Mouse (Mus musculus): ENCODE results near the gene Enpp7.

Enpp7 gene

DNA sequence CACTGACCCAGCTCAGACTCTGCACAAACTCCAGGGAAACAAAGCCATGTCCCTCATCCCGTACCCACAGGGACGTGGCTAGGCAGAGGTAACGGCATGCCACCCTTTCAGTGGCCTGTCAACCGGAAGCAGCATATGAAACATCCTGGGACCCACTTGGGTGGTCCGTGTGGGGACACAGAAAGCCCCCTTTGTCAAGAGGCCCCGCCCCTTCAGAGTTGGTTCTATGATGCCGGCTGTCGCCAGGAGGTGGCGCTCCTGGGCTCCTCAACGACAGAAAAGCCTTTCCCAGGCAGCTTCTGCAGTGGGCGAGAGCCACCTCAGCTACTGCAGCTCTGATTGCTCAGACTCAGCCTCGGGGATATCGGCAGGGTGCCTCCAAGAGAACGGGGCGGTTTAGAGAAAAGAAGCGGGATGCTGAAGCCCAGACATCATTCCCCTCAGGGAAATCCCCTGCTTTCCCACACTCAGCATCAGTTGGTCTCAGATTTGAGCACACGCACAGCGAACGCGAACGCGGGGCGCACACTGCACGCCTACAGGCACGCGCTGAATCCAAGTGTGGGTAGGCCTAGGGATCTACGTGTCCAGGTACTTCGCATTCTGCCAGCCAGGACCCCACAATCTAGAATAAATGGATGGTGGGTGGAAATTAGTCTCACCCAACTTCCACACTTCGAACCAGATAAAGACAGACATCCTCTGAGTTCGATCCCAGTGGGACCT lies 10.7 kb downstream of the Enpp7 start:
- peak; percentile 26 for DNase-seq (ENCODE audit: low spot score)

DNA sequence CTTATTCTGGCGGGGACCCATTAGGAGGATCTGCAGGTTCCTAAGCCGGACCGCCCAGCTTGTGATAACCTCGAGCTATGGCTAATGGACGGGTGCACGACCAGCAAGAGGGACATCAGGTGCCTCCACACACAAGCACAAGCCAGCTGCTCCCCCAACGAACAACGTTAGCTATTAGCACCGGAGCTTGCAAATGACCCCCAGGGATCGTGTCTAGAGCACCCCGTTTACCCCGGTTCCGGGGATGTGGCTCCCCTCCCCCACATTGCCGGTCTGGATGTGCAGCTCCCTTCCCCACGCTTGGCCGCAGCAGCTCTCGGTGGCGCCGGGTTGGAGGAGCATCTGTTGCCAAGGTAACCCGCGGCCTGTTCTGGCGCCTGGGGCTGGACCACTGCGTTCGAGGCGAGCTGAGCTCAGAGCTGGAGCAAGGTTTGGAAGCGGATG lies 11.4 kb downstream of the Enpp7 start:
- no peak for DNase-seq (ENCODE audit: low spot score)

DNA sequence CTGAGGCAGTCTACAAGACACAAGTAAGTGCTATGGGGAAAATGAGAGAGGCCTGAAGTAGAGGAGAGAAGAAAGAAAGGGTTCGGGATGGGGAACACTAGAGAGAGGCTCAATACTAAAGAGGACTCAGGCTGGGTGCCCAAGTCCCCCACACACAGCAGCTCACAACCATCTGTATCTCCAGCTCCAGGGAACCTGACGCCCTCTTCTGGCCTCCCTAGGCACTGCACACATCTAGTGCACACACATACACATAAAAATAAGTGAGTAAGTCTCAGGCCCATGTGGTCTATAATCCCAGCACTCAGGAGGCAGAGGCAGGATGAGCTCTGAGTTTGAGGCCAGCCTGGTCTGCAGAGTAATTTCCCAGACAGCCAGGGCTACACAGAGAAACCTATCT lies 12.9 kb downstream of the Enpp7 start:
- DNase-seq (ENCODE audit: low spot score): no peak

DNA sequence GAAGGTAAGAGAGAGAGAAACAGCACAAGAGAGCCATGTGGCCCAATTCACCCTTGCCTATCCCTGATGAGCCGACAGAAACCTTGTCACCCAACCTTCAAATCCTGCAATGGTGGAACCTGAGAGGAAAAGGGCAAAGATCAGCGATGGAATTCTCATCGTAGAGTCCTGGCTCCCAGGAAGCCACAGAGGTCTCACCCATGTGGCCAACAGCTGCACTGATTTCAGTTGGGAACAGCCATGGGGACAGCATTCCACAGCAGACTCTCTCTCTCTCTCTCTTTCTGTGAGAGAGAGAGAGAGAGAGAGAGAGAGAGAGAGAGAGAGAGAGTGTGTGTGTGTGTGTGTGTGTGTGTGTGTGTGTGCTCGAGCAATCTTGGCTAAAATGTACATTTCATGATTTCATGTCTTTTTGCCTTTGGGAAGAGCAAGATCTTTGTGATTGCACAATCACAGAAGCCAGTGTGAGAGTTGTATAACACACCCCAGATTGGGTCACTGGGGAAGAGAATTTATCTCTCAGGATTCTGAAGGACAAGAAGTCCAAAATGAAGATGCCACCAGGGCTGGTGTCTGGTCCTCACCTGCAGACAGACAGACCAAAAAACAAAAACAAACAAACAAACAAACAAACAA lies 13.6 kb downstream of the Enpp7 start:
- DNase-seq (ENCODE audit: low spot score): no peak

DNA sequence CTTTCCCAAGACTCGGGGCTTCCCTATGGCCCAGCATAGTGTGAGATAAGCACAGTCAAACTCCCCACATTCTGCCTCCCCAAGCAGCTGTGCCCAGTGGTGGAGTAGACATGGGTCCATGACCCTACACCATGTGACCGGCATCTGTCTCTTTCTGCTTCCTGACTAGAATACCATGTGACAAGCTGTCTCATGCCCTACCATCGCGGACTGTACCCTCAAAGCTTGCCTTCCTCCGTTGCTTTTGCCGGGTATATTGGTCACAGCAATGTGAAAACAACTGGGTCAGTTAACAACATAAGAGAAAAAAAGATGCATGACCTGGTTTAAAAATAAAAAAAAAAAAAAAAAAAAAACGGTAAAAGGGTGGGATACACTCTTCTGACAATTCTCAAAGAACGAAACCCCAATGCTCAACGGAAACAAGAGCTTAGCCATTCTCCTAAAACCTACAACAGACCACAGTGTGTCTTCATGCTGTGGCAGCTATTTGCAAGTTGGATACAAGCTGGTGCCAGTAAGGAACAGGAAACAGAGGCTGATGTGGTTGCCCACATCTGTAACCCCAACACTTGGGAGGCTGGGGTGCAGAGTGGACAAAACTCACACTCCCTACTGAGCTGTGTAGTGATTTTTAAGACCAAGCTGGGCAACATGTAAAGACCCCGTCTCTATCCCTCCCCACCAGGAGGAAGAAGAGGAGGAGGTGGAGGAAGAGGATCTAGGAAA lies 17.7 kb downstream of the Enpp7 start:
- DNase-seq (ENCODE audit: low spot score): no peak

DNA sequence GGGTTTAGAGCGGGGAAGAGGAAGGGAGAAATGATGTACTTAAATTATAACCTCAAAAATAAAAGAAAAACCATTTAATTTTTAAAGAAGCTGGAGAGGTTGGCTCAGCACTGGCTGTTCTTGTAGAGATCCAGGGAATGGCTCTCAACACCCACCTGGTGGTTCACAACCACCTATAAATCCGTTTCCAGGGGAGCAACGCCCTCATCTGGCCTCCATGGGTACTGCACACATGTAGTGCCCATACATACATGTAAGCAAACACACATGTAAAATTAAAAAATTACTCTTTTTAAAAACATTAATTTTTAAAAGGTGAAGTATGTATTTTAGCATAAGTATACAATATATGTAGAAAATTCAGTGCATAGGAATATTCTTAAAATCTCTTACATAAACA lies 18.5 kb downstream of the Enpp7 start:
- DNase-seq (ENCODE audit: low spot score): no peak

DNA sequence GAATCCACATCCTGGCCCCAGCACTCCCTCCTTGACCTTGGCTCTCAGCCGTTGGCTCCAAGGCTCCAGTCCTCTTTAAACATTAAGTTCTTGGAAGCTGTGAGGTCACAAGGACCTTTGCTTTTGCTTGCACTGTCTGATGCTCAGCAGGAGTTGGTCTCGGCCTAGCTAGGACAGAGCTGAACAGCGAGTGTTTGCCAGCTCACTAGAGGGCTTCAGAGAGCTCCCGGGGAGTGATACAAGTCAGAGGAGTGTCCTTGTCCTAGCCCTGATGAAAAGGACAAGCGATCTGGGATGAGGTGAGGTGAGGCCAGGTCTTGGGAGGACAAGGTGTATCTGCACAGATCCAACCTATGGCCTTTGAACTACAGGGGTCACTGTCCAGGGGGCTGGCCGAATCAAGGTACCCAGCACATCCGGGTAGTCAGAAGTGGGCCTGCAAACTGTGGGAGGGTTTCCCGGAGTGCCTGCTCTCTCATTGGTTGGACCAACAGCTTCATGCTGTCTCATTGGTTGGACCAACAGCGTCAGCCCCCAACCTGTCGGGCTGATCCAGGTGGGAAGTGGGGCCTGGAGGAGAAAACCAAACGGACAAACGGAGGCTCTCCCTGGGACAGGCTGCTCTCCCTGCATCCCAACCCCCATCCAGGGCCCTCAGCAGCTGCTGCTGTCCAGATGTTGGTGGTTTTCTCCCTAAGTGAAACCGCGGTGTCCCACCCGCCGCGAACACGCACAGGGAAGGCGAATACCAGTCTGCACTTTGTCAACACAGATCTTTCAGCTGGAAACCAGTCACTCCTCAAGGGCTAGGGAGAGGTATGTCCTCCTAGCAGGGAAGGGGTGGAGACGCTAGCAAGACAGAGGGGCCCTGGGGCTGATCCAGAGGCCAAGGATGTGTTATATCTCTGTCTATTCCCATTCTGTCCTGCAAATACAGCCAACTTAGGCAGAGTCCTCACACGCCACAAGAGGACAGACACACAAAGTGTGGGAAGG lies 19.8 kb downstream of the Enpp7 start:
- DNase-seq (ENCODE audit: low spot score): no peak

DNA sequence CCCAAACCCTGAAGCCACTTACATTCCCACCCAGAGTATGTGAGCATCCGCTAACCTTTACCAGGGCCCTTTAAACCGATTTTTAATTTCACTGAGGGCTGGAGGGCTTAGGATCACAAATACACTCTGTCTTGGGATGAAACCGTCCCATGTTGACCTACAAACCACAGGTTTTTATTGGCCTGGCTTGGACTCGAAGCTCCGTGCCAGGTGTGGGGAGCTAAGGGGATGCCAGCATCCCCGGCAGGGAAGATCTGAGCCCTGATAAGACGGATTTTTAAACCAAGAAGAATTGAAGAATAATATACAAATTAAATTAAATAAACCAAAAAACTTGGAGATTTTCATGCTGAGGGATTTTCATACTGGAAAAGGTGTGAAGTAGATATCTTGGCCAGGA lies 26.5 kb downstream of the Enpp7 start:
- no peak for DNase-seq (ENCODE audit: low spot score)

DNA sequence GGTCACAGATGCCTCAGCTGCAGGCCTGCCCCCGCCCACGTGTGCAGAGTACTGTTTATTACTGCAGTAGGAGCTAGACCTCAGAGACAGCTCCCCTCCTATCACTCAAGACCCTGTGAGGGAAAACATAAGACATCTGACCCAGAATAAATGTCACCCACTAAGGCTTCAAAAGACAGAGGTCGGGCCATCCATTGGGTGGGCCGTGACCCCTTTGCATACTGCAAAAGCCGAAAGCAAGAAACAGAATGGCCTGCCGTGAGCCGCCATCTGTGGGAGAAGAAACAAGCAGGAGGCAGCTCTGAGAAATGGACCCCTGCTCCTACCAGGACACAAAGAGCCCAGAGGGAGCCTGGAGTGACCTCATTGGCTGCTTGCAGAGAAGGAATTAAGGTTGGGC lies 29.5 kb downstream of the Enpp7 start:
- no peak for DNase-seq (ENCODE audit: low spot score)

DNA sequence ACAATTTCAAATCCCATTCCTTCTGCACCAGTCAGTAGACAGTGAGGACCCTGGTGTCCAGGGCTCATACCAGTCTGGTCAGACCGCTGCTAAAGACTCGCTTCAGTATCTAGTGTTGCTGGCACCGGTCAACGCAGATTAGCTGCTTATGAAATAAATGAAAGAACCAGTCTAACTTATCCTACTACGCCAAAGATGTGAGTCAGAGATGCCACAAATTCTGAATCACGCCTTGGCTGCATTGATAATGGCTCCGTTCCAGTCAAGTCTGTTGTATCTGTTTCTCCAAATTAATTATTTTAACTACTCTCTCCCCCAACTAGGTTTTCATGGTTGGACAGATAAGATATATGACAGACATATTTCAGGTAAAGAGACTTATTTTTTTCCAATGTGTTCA lies 33.2 kb downstream of the Enpp7 start:
- DNase-seq (ENCODE audit: low spot score): no peak

DNA sequence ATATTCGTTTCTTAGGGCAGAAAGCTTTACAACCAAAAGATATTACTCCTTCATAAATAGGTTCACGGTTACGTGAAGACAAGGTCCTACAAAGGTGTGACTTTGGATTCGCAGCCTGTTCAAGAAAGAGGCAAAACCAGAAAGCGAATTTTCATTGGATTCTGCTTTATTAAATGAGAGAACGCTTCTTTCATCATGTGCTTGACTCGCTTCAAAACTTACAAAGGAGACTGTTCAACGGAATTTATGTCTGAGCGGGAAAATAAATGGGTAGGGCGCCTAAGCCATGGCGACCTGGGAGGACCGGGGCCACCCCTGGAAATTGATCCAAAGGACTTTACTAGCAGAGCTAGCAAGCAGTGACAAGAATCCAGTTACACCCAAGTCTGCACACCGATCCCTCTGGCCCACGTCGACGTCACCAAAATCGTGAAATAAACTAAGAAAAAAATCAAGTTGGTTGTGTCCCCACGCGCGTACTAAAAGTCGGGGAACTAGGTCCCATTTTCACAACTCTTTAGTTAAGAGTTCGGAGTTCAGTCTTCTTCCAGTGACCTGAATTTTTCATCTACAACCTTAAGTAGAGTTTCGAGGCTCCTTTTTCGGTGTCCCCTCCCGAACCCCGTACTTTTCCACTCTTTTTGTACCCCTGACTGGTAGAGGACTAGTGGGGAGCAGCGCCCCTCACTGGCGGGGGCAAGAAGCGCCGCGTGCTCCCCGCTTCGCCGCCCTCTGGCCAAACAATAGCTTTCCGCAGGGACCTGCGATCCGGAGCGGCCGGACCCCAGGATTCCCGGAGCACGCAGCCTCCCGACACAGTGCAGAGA lies 34.3 kb downstream of the Enpp7 start:
- DNase-seq (ENCODE audit: low spot score): no peak

DNA sequence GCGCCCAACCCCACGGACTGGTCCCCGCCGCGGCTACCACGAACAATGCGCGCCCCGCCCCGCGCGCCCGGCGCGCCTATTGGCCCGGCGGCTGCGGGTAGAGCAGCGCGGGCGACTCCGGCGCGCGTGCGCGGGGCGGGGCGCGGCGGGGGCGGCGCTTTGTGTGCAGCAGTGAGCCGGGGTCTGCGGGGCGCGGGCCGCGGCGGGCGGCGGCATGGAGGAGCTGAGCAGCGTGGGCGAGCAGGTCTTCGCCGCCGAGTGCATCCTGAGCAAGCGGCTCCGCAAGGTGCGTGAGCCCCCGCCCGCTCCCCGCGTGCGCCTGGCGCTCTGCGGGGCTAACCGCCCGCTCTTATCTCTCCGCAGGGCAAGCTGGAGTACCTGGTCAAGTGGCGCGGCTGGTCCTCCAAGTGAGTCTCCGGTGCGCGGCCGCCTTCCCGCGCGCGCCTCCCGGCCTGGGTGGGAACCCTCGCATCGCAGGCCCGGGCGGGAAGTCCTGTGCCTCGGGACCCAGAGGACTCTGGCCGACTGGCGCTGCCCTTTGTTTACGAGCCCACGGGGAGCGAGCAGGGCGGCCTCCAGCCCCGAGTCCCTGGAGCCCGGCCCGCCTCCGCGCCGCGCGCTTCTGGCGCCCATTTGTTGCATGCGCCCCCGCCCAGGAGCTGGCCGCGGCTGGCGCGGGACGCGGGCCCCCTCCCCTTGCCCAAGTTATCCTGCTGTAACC lies 35.1 kb downstream of the Enpp7 start, which contains the start of gene Cbx2:
TSS of gene Cbx2 (plus strand) at position 68 of the 721 bp plus-strand sequence.
- DNase-seq (ENCODE audit: low spot score): no peak

DNA sequence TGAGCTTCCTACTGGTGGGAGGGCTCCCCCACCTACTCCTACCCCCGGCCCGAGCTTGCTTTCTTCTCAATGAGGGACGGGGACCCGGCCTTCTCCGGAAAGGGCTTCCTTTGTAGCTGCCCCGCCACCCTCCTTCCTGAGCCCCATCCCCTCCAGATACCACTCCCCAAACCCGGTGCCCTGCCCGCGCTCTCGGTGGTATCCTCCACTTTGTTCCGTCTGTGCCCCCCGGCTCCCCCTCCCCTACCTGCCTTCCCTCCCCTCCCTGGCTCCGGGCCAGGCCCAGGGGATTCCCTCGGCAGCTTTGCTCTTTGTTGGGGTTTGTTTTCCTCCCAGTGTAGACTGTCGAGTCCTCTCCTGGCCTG lies 35.6 kb downstream of the Enpp7 start:
- DNase-seq (ENCODE audit: low spot score): no peak

DNA sequence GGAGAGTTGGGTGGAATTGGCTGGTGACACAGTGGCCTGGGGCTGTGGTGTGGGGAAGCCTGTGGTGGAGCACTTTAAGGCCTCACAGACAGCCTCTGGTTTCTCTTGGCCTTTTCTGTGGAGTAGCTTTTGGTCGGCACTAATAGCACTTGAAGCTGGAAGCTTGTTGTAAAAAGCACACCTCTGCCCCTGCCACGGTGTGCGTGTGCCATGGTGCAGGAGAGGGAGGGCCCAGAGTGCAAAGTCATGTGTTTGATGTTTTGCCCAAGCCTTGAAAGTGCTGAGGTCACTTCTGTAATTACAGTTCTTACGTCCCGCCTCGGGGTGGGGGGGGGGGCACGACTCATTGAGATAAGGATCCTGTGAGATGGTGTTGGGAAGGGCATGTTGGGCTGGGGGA lies 36.3 kb downstream of the Enpp7 start:
- no peak for DNase-seq (ENCODE audit: low spot score)

DNA sequence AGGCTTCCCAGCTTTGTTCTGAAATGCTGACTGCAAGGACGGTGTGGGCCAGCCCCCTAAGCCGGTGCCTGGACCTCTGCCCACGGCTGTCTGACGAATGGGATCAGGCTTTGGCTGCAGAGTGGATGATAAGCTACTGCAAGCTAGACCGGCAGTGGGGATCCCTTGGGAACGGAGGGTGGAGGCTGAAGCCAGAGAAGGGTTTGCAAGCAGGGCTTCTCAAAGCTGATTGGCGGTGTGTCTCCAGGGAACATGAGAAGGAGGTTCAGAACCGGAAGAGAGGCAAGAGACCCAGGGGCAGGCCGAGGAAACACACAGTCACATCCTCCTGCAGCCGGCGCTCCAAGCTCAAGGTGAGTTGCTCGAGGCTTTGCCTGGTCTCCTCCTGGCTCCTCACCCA lies 38.2 kb downstream of the Enpp7 start:
- no peak for DNase-seq (ENCODE audit: low spot score)

DNA sequence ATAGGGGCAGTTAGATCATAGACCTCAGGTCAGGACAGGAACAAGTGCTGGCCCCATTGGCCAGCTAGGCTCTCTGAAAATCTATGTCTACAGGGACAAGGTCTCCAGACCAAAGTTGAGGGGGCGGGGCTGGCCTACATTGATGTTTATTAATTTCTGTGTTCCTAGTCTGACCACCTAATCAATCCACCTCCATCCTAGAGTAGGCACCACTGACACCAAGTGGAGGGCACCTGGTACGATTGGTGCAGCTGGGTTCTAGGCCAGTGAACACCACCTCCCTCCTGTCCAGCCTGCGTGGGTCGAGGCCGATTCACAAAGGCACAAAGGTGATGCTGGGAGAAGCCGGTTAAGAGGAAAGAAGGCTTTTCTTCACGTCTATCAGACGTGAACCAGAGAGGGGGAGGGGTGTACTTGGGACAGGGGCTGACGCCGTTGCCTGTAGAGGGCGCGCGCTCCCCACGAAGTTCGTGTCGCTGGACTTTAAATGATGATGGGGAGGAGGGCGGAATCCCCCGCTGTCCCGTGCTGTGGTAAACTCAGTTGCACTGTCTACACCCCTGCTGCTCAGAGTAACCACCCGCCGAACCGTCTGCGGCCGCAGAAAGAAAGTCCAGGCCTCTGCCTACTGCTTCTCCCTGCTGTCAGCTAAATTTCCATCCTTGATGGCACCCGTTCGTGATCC lies 46.0 kb downstream of the Enpp7 start:
- no peak for DNase-seq (ENCODE audit: low spot score)

DNA sequence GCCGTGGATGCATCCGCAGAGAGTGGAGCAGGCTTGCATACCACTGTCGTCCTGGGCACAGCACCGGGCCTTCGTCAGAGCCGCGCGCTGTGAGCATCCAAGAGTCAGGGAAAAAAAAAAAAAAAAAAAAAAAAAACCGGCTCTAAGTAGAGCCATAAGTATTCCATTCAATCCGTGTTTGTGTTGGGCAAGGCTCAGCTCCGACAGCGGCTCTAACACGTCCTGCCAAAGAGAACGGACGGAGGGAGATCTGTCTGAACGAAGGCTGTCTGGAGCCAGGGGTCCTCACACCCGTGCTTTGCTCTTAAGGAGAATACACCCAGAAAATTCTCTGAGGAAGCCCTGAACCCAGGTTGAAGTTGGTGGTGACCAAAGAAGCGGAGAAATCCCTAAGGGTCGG lies 46.6 kb downstream of the Enpp7 start:
- DNase-seq (ENCODE audit: low spot score): no peak

DNA sequence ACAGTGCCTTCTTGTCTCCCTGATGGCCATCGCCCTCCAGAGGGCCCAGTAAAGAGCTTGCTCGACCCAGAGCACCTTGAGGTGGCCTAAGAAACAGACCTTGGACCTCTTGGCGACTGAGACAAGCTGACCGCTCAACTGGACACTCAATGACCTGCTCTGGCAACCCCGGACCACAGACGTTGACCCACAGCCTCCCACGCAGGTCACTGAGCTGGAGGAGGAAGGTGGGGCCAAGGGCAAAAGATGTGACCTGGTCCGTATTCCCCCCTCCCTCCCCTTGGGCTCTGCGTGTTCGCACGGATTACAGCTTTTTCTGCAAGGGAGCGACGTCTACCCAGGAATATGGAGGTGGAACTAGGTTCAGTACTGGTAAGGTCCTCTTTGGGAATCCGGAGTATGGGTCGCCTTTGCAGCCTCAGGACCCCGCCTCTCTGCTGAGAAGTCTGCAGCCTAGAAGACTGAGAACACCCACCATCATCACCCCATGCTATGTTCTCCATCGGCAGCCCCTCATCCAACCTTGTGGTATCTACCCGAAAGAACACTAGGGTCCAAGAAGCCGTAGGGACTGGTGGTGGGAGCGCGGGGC lies 47.2 kb downstream of the Enpp7 start:
- no peak for DNase-seq (ENCODE audit: low spot score)

DNA sequence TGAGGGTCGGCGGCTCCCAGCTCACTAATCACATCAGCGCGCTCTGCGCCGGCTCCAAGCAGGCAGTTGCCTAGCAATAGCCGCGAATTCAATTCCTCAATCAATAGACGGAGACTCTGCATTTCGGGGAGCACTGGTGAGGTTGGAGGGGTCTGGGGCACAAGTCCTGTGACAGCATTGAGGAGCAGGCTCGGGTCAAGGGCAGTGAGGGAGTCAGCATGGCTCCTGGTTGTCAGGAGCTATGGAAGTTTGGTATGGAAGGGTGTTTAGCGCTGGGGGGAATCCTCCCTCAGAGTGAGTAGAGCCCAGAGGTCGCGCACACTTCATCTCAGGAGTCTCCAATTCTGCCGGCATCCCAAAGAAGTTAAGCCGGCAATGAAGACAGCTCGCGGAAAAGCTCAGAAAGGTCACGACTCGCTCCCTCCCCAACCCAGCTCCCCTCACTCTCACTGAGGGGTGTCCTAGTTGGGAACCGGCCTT lies 47.7 kb downstream of the Enpp7 start:
- no peak for DNase-seq (ENCODE audit: low spot score)
